ENCODE assay signal across 10 mouse cellular contexts in the genomic region with DNA sequence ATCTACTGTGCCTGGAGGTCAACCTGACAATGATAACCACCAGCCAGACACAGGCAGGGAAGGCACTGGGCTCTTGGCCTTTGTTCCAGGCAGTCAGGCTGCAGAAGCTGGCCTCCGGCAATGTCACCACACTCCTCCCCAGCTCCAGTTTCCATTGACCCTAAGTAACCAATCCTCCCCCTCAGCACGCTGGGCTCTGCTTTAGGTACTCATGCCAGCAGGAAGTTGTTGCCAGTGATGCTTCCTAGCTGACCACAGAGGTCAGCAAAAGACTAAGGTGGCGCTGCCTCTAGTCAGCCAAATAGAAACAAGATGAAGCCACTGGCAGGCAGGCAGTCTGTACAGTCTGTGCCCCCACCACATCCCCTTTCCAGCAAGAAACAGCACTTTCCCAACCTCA. TPM values are rescaled to one million over a fixed set of nuclear protein-coding genes. Genes with fewer than 3 reads are reported as not detected.
DNase-seq lines count a peak whose midpoint lies in the region; ATAC-seq and TF ChIP-seq lines count a peak whose summit lies in the region.
"Had no signal": no experiment of that assay in that cellular context is flagged by ENCODE, and none has a peak within 500 bp of the region (broad histone marks: within the 10 kb centered on the region; RNA-seq: fewer than 3 reads in every experiment).

No protein-coding gene starts in this region.

- H3K27ac ChIP-seq in intestine, postnatal 0 days (ENCODE audit: low read depth, low read length), result peak overlapping the region; percentile 70
- H3K27ac ChIP-seq in intestine, embryonic 15.5 days, result no peak overlapping the region
- peak overlapping the region; percentile 22; the same call in 1 of the 2 replicates for H3K27ac ChIP-seq in embryonic facial prominence, embryonic 14.5 days (replicated peaks; ENCODE audit: low read depth, low read length)

- no peak overlapping the region for H3K4me2 ChIP-seq in intestine, postnatal 0 days (replicated peaks; ENCODE audit: low read depth)
- no peak overlapping the region for H3K4me2 ChIP-seq in intestine, embryonic 15.5 days (replicated peaks)
- H3K4me2 ChIP-seq in embryonic facial prominence, embryonic 14.5 days (ENCODE audit: low read depth, low read length), result no peak overlapping the region

- H3K9me3 ChIP-seq in intestine, postnatal 0 days (ENCODE audit: control insufficient read depth), result no peaks in the 10 kb centered on the region
- H3K9me3 ChIP-seq in intestine, embryonic 15.5 days, result no peaks in the 10 kb centered on the region
- no peaks in the 10 kb centered on the region for H3K9me3 ChIP-seq in embryonic facial prominence, embryonic 14.5 days (ENCODE audit: control insufficient read depth, low read length)

- no peak for ATAC-seq in intestine, postnatal 0 days
- no peak for ATAC-seq in intestine, embryonic 15.5 days
- no peak for ATAC-seq in embryonic facial prominence, embryonic 14.5 days (ENCODE audit: low read depth)
- peak; percentile 25 for ATAC-seq in megakaryocyte progenitor cell, adult 5-6 weeks (replicated peaks; ENCODE audit: poor library complexity)
- ATAC-seq: Patski had no signal

- no peak for DNase-seq in embryonic facial prominence, embryonic 14.5 days (ENCODE audit: low spot score)
- DNase-seq in kidney, adult 8-10 months, result peak; percentile 67 to 69
- no peak for DNase-seq in spleen, adult 12 weeks (ENCODE audit: low spot score)
- DNase-seq in left cerebral cortex, postnatal 10 days (ENCODE audit: extremely low spot score in 1 of 2, low spot score in 2 of 2), result no peak
- no peak for DNase-seq in left cerebral cortex, postnatal 4 days
- DNase-seq: layer of hippocampus, postnatal 36 days had no signal

- no peaks in the 10 kb centered on the region for H3K27me3 ChIP-seq in intestine, postnatal 0 days (replicated peaks; ENCODE audit: control insufficient read depth, insufficient read depth, low read length)
- no peaks in the 10 kb centered on the region for H3K27me3 ChIP-seq in intestine, embryonic 15.5 days (replicated peaks)
- no peaks in the 10 kb centered on the region for H3K27me3 ChIP-seq in embryonic facial prominence, embryonic 14.5 days (replicated peaks; ENCODE audit: control insufficient read depth, insufficient read depth, low read length)
- H3K27me3 ChIP-seq: Patski had no signal

- 54% methylated on average over 3 of the region's 3 CpGs for WGBS in intestine, postnatal 0 days
- 56% methylated on average over 3 of the region's 3 CpGs for WGBS in intestine, embryonic 15.5 days
- 51% methylated on average over 3 of the region's 3 CpGs for WGBS in embryonic facial prominence, embryonic 14.5 days

- H3K36me3 ChIP-seq in intestine, postnatal 0 days (ENCODE audit: control insufficient read depth, insufficient read depth), result no peaks in the 10 kb centered on the region
- no peaks in the 10 kb centered on the region for H3K36me3 ChIP-seq in intestine, embryonic 15.5 days
- H3K36me3 ChIP-seq in embryonic facial prominence, embryonic 14.5 days (ENCODE audit: control insufficient read depth, insufficient read depth, low read length), result no peaks in the 10 kb centered on the region

- no peak overlapping the region for H3K9ac ChIP-seq in intestine, postnatal 0 days (ENCODE audit: low read depth, low read length)
- H3K9ac ChIP-seq in intestine, embryonic 15.5 days, result no peak overlapping the region
- no peak overlapping the region for H3K9ac ChIP-seq in embryonic facial prominence, embryonic 14.5 days (ENCODE audit: low read depth, low read length)

- H3K4me1 ChIP-seq in intestine, postnatal 0 days (replicated peaks; ENCODE audit: control insufficient read depth, insufficient read depth, low read length), result peaks cover 46% of the 10 kb centered on the region
- H3K4me1 ChIP-seq in intestine, embryonic 15.5 days (replicated peaks), result peaks cover 59% of the 10 kb centered on the region
- H3K4me1 ChIP-seq in embryonic facial prominence, embryonic 14.5 days (ENCODE audit: control insufficient read depth, insufficient read depth, low read length), result peaks cover 40% of the 10 kb centered on the region

- no peak for TF ChIP-seq CTCF in intestine, postnatal 0 days (IDR thresholded peaks at IDR 0.05; ENCODE audit: low read depth)

- no peak overlapping the region for H3K4me3 ChIP-seq in intestine, postnatal 0 days (ENCODE audit: low read depth, low read length)
- H3K4me3 ChIP-seq in intestine, embryonic 15.5 days (replicated peaks), result no peak overlapping the region
- no peak overlapping the region for H3K4me3 ChIP-seq in embryonic facial prominence, embryonic 14.5 days (ENCODE audit: low read depth, low read length)

- intact Hi-C loops in left cerebral cortex, postnatal 10 days (cut with DNase I), result no loop called here
- intact Hi-C loops in left cerebral cortex, postnatal 4 days (cut with DNase I), result no loop called here

RNA-seq across cellular contexts. Expression of gene Mark2, which starts 34.7 kb away (rescaled TPM):
- 39.6 and 46.4 TPM in 2 replicates for polyA plus RNA-seq in intestine, postnatal 0 days (2015; fragmentation: Nextera tagmentation; extraction: Ambion mirVana)
- 44.9 and 45.8 TPM in 2 replicates for polyA plus RNA-seq in intestine, embryonic 15.5 days (2015; fragmentation: Nextera tagmentation; extraction: Ambion mirVana)
- polyA plus RNA-seq in embryonic facial prominence, embryonic 14.5 days (2014; fragmentation: Nextera tagmentation; extraction: Ambion mirVana), result 42.0 and 42.1 TPM in 2 replicates
- 63.8 and 70.0 TPM in 2 replicates for total RNA-seq in megakaryocyte progenitor cell, adult 5-6 weeks (2015)
- total RNA-seq in megakaryocyte progenitor cell, adult 5-6 weeks (2017), result 23.3 and 24.8 TPM in 2 replicates
- total RNA-seq in left cerebral cortex, postnatal 10 days (2021), result 100 to 1,000 TPM; 113 to 116 TPM
- total RNA-seq in left cerebral cortex, postnatal 4 days (2021), result 100 to 1,000 TPM in 1 of 2 experiments, 10 to 100 TPM in 1; 91.2 to 108 TPM

RNA-seq across cellular contexts. Expression of gene Rcor2, which starts 39.8 kb away (rescaled TPM):
- polyA plus RNA-seq in intestine, postnatal 0 days (2015; fragmentation: Nextera tagmentation; extraction: Ambion mirVana), result 1.5 and 2.2 TPM in 2 replicates
- polyA plus RNA-seq in intestine, embryonic 15.5 days (2015; fragmentation: Nextera tagmentation; extraction: Ambion mirVana), result 12.1 and 12.8 TPM in 2 replicates
- polyA plus RNA-seq in embryonic facial prominence, embryonic 14.5 days (2014; fragmentation: Nextera tagmentation; extraction: Ambion mirVana), result 10.8 and 11.7 TPM in 2 replicates
- 0.99 and 1.2 TPM in 2 replicates for total RNA-seq in megakaryocyte progenitor cell, adult 5-6 weeks (2015)
- total RNA-seq in megakaryocyte progenitor cell, adult 5-6 weeks (2017), result 1.2 and 2.7 TPM in 2 replicates
- total RNA-seq in left cerebral cortex, postnatal 10 days (2021), result 10 to 100 TPM; 16.0 to 18.7 TPM
- total RNA-seq in left cerebral cortex, postnatal 4 days (2021), result 10 to 100 TPM; 29.7 to 30.4 TPM

Comparison
In these comparisons a context has a peak if more than half of its experiments do, and no peak if none do; other contexts are left out.
1. DNase-seq: peak in kidney, adult 8-10 months (2 of 2); none in embryonic facial prominence, embryonic 14.5 days (single experiment), spleen, adult 12 weeks (single experiment), left cerebral cortex, postnatal 10 days (0 of 2) and left cerebral cortex, postnatal 4 days (single experiment).
2. RNA of gene Rcor2, which starts 39.8 kb away (total RNA-seq): 29.7 to 30.4 TPM in left cerebral cortex, postnatal 4 days and 16.0 to 18.7 TPM in left cerebral cortex, postnatal 10 days; 0.99 to 2.7 TPM in megakaryocyte progenitor cell, adult 5-6 weeks; every median in the first group is over 4 times any median in the second.